Mouse (Mus musculus): Measurements from ENCODE around the gene Syt16. TPM values are rescaled to one million over a fixed set of nuclear protein-coding genes. Genes with fewer than 3 reads are reported as not detected.

Syt16 gene
- total RNA-seq, 1 experiment: 0.22 TPM

DNA sequence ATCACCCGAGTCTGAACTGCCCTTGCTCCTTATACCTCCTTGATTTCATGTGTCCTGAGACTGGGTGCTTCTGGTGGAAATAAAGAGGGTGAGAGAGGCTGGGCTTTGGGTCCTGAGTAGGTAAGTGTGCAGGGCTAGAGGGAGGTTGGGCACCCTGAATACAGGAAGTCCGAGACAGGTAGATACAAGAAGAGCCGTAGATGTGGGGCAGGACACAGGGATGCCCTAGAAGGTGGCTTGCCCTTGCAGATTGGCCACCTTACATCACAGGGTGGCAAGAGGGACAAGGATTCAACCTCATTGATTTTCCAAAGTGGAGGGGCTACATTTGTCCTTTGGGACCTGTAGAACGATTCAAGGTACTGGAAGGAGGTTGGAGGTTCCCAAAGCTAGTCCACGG lies 45.8 kb downstream of the Syt16 start:
- no peak overlapping the region for H3K4me3 ChIP-seq (ENCODE audit: insufficient read depth in 1 of 2, low read depth in 1 of 2, low read length in 2 of 2, poor library complexity in 1 of 2, severe bottlenecking in 1 of 2)
- in situ Hi-C loops (cut with MboI; ENCODE audit: low sequenced_read_pairs in 2 of 2, unreplicated experiment in 2 of 2): no loop called here
- H3K27ac ChIP-seq (ENCODE audit: insufficient read depth, low read depth, low read length, poor library complexity, severe bottlenecking): no peak overlapping the region; the same call in 1 of the 2 replicates
- TF ChIP-seq MAFK (IDR thresholded peaks at IDR 0.05; ENCODE audit: insufficient read depth, low read depth, low read length) (no peak), HCFC1 (IDR thresholded peaks at IDR 0.05; ENCODE audit: borderline replicate concordance, insufficient read depth, low read length) (no peak), CHD2 (IDR thresholded peaks at IDR 0.05; ENCODE audit: low read depth, low read length) (no peak), ZC3H11A (IDR thresholded peaks at IDR 0.05; ENCODE audit: borderline replicate concordance, low read depth, low read length) (no peak), ZNF384 (IDR thresholded peaks at IDR 0.05; ENCODE audit: low read depth, low read length) (no peak)
- DNase-seq (ENCODE audit: low read depth, low spot score): no peak
- no peaks in the 10 kb centered on the region for H3K36me3 ChIP-seq (ENCODE audit: control insufficient read depth, insufficient read depth, low read length, poor library complexity, severe bottlenecking)
- H3K4me1 ChIP-seq (ENCODE audit: control insufficient read depth in 2 of 2, insufficient read depth in 2 of 2, low read length in 2 of 2, poor library complexity in 1 of 2): no peaks in the 10 kb centered on the region
- no peak overlapping the region for H3K9ac ChIP-seq (ENCODE audit: insufficient read depth, low read depth, low read length, poor library complexity, severe bottlenecking)
- no peaks in the 10 kb centered on the region for H3K9me3 ChIP-seq (ENCODE audit: control insufficient read depth, insufficient read depth, low read depth, low read length)

GRCm38 (mm10) chr12:74043755-74044154 lies 46.3 kb downstream of the Syt16 start:
- no peak overlapping the region for H3K9ac ChIP-seq (ENCODE audit: insufficient read depth, low read depth, low read length, poor library complexity, severe bottlenecking)
- TF ChIP-seq HCFC1 (IDR thresholded peaks at IDR 0.05; ENCODE audit: borderline replicate concordance, insufficient read depth, low read length) (no peak), ZNF384 (IDR thresholded peaks at IDR 0.05; ENCODE audit: low read depth, low read length) (no peak), MAFK (IDR thresholded peaks at IDR 0.05; ENCODE audit: insufficient read depth, low read depth, low read length) (no peak), ZC3H11A (IDR thresholded peaks at IDR 0.05; ENCODE audit: borderline replicate concordance, low read depth, low read length) (no peak), CHD2 (IDR thresholded peaks at IDR 0.05; ENCODE audit: low read depth, low read length) (no peak)
- H3K36me3 ChIP-seq (ENCODE audit: control insufficient read depth, insufficient read depth, low read length, poor library complexity, severe bottlenecking): no peaks in the 10 kb centered on the region
- H3K27ac ChIP-seq (ENCODE audit: insufficient read depth, low read depth, low read length, poor library complexity, severe bottlenecking): no peak overlapping the region
- DNase-seq (ENCODE audit: low read depth, low spot score): no peak
- no peaks in the 10 kb centered on the region for H3K9me3 ChIP-seq (ENCODE audit: control insufficient read depth, insufficient read depth, low read depth, low read length)
- H3K4me1 ChIP-seq (ENCODE audit: control insufficient read depth in 2 of 2, insufficient read depth in 2 of 2, low read length in 2 of 2, poor library complexity in 1 of 2): no peaks in the 10 kb centered on the region
- H3K4me3 ChIP-seq (ENCODE audit: insufficient read depth in 1 of 2, low read depth in 1 of 2, low read length in 2 of 2, poor library complexity in 1 of 2, severe bottlenecking in 1 of 2): no peak overlapping the region
- in situ Hi-C loops (cut with MboI; ENCODE audit: low sequenced_read_pairs in 2 of 2, unreplicated experiment in 2 of 2): no loop called here

DNA sequence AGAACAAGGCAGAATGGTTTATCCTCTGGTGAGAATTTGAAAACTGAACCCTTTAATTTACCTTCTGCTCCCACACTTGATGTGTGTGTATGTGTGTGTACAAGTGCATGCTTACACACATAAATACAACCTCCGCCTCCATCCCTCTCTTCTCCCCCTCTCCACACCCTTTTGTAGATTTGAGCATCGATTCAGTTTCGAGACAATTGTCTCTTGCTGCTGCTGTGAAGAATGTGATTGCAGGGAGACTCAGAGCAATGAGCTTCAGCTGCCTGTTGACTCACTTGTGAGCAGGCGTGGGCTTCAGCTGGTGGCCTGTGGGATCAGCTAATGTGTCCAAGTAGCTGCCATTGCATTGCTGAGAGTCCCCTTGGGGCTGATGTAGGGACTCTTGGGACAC lies 46.8 kb downstream of the Syt16 start:
- no peak overlapping the region for H3K27ac ChIP-seq (ENCODE audit: insufficient read depth, low read depth, low read length, poor library complexity, severe bottlenecking)
- no peaks in the 10 kb centered on the region for H3K9me3 ChIP-seq (ENCODE audit: control insufficient read depth, insufficient read depth, low read depth, low read length)
- no peak for DNase-seq (ENCODE audit: low read depth, low spot score)
- no peak overlapping the region for H3K9ac ChIP-seq (ENCODE audit: insufficient read depth, low read depth, low read length, poor library complexity, severe bottlenecking)
- H3K4me1 ChIP-seq (ENCODE audit: control insufficient read depth in 2 of 2, insufficient read depth in 2 of 2, low read length in 2 of 2, poor library complexity in 1 of 2): no peaks in the 10 kb centered on the region
- no peak overlapping the region for H3K4me3 ChIP-seq (ENCODE audit: insufficient read depth in 1 of 2, low read depth in 1 of 2, low read length in 2 of 2, poor library complexity in 1 of 2, severe bottlenecking in 1 of 2)
- no peaks in the 10 kb centered on the region for H3K36me3 ChIP-seq (ENCODE audit: control insufficient read depth, insufficient read depth, low read length, poor library complexity, severe bottlenecking)
- in situ Hi-C loops (cut with MboI; ENCODE audit: low sequenced_read_pairs in 2 of 2, unreplicated experiment in 2 of 2): no loop called here
- TF ChIP-seq MAFK (IDR thresholded peaks at IDR 0.05; ENCODE audit: insufficient read depth, low read depth, low read length) (no peak), HCFC1 (IDR thresholded peaks at IDR 0.05; ENCODE audit: borderline replicate concordance, insufficient read depth, low read length) (no peak), ZNF384 (IDR thresholded peaks at IDR 0.05; ENCODE audit: low read depth, low read length) (no peak), CHD2 (IDR thresholded peaks at IDR 0.05; ENCODE audit: low read depth, low read length) (no peak), ZC3H11A (IDR thresholded peaks at IDR 0.05; ENCODE audit: borderline replicate concordance, low read depth, low read length) (no peak)

DNA sequence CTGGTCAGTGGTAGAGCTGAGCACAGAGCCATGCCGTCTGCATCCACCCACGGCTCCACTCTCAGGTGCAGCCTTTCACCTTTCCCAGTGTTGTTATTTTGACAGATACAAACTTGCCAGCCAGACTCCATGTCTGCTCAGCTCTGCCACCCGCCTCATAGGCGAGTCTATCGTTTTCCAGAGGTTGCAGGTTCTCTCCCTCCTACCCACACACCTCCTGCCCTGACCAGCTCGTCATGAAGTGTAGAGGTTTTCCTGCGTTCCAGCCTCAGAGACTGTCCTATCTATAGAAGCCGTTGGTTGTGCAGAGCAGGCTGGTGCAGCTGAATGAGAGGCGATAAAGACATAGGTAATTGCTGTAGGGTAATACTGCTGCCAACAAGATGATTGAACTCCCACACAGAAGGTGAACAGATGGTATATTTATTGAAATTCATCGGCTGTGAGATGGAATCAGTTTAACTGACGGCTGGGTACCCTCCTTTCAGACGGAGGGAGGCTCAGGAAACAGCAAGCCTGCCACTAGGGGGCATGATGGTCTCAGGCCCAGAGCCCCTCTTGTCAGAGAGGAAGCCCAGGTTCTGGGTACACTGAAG lies 58.0 kb downstream of the Syt16 start:
- in situ Hi-C loops (cut with MboI; ENCODE audit: low sequenced_read_pairs in 2 of 2, unreplicated experiment in 2 of 2): no loop called here
- TF ChIP-seq CHD2 (IDR thresholded peaks at IDR 0.05; ENCODE audit: low read depth, low read length) (no peak), ZNF384 (IDR thresholded peaks at IDR 0.05; ENCODE audit: low read depth, low read length) (no peak), MAFK (IDR thresholded peaks at IDR 0.05; ENCODE audit: insufficient read depth, low read depth, low read length) (no peak), ZC3H11A (IDR thresholded peaks at IDR 0.05; ENCODE audit: borderline replicate concordance, low read depth, low read length) (no peak), HCFC1 (IDR thresholded peaks at IDR 0.05; ENCODE audit: borderline replicate concordance, insufficient read depth, low read length) (no peak)
- H3K4me3 ChIP-seq (ENCODE audit: insufficient read depth in 1 of 2, low read depth in 1 of 2, low read length in 2 of 2, poor library complexity in 1 of 2, severe bottlenecking in 1 of 2): no peak overlapping the region
- H3K27ac ChIP-seq (ENCODE audit: insufficient read depth, low read depth, low read length, poor library complexity, severe bottlenecking): no peak overlapping the region
- H3K4me1 ChIP-seq (ENCODE audit: control insufficient read depth in 2 of 2, insufficient read depth in 2 of 2, low read length in 2 of 2, poor library complexity in 1 of 2): no peaks in the 10 kb centered on the region
- no peaks in the 10 kb centered on the region for H3K9me3 ChIP-seq (ENCODE audit: control insufficient read depth, insufficient read depth, low read depth, low read length)
- H3K36me3 ChIP-seq (ENCODE audit: control insufficient read depth, insufficient read depth, low read length, poor library complexity, severe bottlenecking): no peaks in the 10 kb centered on the region
- H3K9ac ChIP-seq (ENCODE audit: insufficient read depth, low read depth, low read length, poor library complexity, severe bottlenecking): no peak overlapping the region
- DNase-seq (ENCODE audit: low read depth, low spot score): no peak
